Mouse (Mus musculus) spleen, adult 2 months (tissue): Measurements from ENCODE around the gene Rab31.

Source experiments
- CTCF ChIP-seq: fragments of 200-500 bp; IDR thresholded peaks from 2 replicates; pipeline ENCODE4 v1.5.1; 2011; ENCODE audit warnings: mild to moderate bottlenecking, inconsistent platforms; ENCODE audit not compliant: insufficient read depth, insufficient read length, insufficient replicate concordance; ENCODE audit errors: extremely low read depth
- POLR2A ChIP-seq: fragments of 200-500 bp; IDR thresholded peaks from 2 replicates; pipeline ENCODE4 v1.6.1; 2011; ENCODE audit warnings: low read depth, low read length, inconsistent platforms

- no peak for TF ChIP-seq CTCF
- no peak for TF ChIP-seq POLR2A
Measured at GRCm38 (mm10) chr17:65665786-65666387, 106.7 kb downstream of the Rab31 start.
